Mouse (Mus musculus) liver, embryonic 13.5 days (tissue): ENCODE results near the gene Elmsan1. TPM values are rescaled to one million over a fixed set of nuclear protein-coding genes. Genes with fewer than 3 reads are reported as not detected.

ENCODE experiments used
- ATAC-seq: fragments of 200-750 bp; cut with Nextera tagmentation; 2 replicates; pipeline ENCODE4 v1.8.0; 2017; ENCODE audit warnings: low read depth, mild to moderate bottlenecking, moderate number of reproducible peaks, moderate library complexity
- DNase-seq: peaks from one replicate; pipeline ENCODE4 v3.0.0; 2022
- H3K27ac ChIP-seq: fragments of 300-500 bp; sonication (generic); 2 replicates; pipeline ENCODE4 v1.5.1; 2015; ENCODE audit warnings: moderate library complexity, mild to moderate bottlenecking, inconsistent platforms
- H3K27me3 ChIP-seq: fragments of 300-500 bp; sonication (generic); 2 replicates; pipeline ENCODE4 v1.6.1; 2015; ENCODE audit warnings: mild to moderate bottlenecking, inconsistent platforms
- H3K36me3 ChIP-seq: fragments of 300-500 bp; sonication (generic); 2 replicates; pipeline ENCODE4 v1.6.1; 2015; ENCODE audit warnings: mild to moderate bottlenecking, inconsistent platforms
- H3K4me1 ChIP-seq: fragments of 300-500 bp; sonication (generic); replicated peaks from 2 replicates; pipeline ENCODE4 v1.6.1; 2015; ENCODE audit warnings: inconsistent platforms
- H3K4me2 ChIP-seq: fragments of 300-500 bp; sonication (generic); 2 replicates; pipeline ENCODE4 v1.6.1; 2015; ENCODE audit warnings: inconsistent platforms, mild to moderate bottlenecking, moderate library complexity
- H3K4me3 ChIP-seq: fragments of 300-500 bp; sonication (generic); replicated peaks from 2 replicates; pipeline ENCODE4 v1.5.1; 2015; ENCODE audit warnings: mild to moderate bottlenecking, inconsistent platforms
- H3K9ac ChIP-seq: fragments of 300-500 bp; sonication (generic); 2 replicates; pipeline ENCODE4 v1.6.1; 2015; ENCODE audit warnings: mild to moderate bottlenecking, inconsistent platforms
- H3K9me3 ChIP-seq: fragments of 300-500 bp; sonication (generic); replicated peaks from 2 replicates; pipeline ENCODE4 v1.6.1; 2016; ENCODE audit warnings: inconsistent platforms
- WGBS: fragments of 180-500 bp; shearing (Covaris S2); methylation state at CpG from one replicate; pipeline ENCODE4 v1.1.7; 2015; ENCODE audit not compliant: insufficient replicate concordance; 5-methylcytosine and 5-hydroxymethylcytosine counted together
- polyA plus RNA-seq: library from polyadenylated mRNA; unstranded; fragments of >200 nt; fragmentation: Nextera tagmentation; extraction: Ambion mirVana; gene quantifications from 2 replicates; pipeline ENCODE4 v1.2.1, GENCODE M21; 2015

The Elmsan1 gene
- polyA plus RNA-seq, 1 experiment from 2014 or later, result 3.7 TPM

DNA sequence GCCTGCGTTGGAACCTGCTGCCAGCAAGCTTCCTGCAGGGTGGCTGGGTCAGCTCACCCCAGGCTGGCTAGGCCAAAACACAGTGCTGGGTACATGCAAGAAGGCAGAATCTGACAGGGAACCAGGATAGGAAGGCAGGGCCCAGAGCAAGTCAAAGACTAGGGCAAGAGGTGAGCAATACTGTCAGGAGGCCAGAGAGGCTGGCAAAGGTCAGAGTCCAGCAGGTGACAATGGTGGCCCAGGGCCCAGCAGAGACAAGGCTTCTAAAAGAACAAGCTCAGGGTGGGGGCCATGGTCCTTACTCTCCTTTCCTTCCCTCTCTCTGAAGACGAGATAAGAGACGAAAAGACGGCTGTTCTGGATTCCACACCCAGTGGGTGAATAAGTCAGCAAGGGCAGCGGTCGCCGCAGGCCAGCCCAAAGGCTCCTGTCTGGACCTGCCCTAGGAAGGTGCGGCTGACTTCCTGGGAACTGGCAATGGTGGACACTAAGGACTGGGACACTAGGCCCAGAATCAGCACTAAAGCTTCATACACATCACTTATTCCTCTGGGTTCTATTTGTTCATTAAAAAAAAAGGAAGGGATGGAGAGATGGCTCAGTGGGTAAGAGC lies 14.9 kb upstream of the Elmsan1 start:
- ATAC-seq, result 0 out of 2 replicates have a peak, but pooled peaks have one; percentile 26

DNA sequence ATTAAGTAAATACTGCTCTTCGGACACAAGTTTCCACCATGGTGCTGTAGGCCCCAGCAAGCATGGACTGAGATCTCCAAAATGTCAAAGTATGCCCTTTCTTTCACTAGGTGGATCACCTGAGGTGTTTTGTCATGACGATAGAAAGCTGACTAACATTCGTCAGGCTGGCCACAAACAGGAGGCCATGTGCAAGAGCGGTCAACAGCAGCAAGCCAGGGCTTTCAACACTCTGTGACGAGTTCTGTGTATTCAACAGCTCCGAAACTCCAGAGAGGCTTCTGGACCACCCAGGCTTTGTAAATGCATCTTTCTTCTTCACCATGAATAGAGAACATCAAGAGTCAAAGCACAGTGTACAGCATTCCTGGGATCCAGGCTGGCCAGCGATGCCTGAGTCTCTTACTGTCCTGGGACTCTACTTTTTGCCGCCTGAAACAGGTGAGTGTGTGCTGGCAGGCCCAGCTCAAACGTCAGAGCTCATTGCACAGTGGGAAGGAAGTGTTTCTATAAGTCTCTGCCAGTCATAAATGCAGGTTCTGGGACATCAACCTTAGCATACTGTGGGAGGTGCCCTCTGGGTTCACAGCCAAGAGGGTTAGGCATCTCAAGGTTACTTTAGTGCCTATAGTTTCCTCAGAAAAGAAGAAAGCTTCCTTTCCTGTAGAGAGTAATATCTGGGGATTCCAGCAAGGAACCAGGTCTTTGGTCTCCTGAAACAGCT lies 7.6 kb upstream of the Elmsan1 start:
- no peaks in the 10 kb centered on the region for H3K36me3 ChIP-seq
- no peak overlapping the region for H3K27ac ChIP-seq
- WGBS, result 69% methylated on average over 9 of the region's 9 CpGs
- ATAC-seq, result no peak
- H3K27me3 ChIP-seq, result no peaks in the 10 kb centered on the region
- H3K4me2 ChIP-seq, result no peak overlapping the region
- H3K9me3 ChIP-seq, result no peaks in the 10 kb centered on the region
- peaks cover 23% of the 10 kb centered on the region for H3K4me1 ChIP-seq
- H3K4me3 ChIP-seq, result no peak overlapping the region
- no peak for DNase-seq
- no peak overlapping the region for H3K9ac ChIP-seq

More for the DNA sequence above, 14.9 kb upstream of the Elmsan1 start:
- H3K4me2 ChIP-seq, result no peak overlapping the region
- H3K9ac ChIP-seq, result 0 out of 2 replicates have a peak overlapping the region, but pooled peaks have one; percentile 5
- H3K4me1 ChIP-seq, result peaks cover 17% of the 10 kb centered on the region
- H3K4me3 ChIP-seq, result no peak overlapping the region
- no peaks in the 10 kb centered on the region for H3K36me3 ChIP-seq
- no peaks in the 10 kb centered on the region for H3K27me3 ChIP-seq
- H3K9me3 ChIP-seq, result no peaks in the 10 kb centered on the region
- no peak overlapping the region for H3K27ac ChIP-seq
- no peak for DNase-seq
- 42% methylated on average over 8 of the region's 8 CpGs for WGBS

DNA sequence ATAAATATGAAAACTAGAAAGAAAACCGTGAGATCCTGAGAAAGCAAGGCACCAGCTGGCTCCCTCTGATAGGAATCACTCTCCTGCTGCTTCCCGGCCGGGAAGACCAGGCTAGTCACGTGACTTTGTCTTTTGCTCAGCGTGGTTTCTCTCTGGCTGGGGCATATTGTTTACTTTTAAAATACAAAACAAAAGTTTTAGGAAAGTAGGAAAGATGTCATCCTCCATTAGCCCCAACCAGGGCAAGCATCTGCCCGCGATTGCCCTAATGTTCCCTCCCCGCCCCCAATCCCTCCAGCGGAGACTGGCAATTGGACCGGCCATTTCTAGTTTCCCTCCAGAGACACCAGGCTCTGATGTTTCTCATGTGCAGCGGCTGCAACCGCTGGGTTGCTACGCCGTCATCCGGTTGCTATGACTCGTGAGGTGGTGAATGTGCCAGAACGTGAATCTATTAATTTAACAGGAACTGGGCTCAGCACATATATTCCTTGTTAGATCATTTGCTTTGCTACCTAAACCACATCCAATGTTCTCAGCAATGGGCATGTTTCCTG lies 3.8 kb upstream of the Elmsan1 start:
- peaks cover 44% of the 10 kb centered on the region for H3K4me1 ChIP-seq
- ATAC-seq (no peak), DNase-seq (no peak)
- no peaks in the 10 kb centered on the region for H3K27me3 ChIP-seq
- no peaks in the 10 kb centered on the region for H3K9me3 ChIP-seq
- peak overlapping the region; percentile 65 for H3K4me2 ChIP-seq
- 4% methylated on average over 17 of the region's 17 CpGs for WGBS
- no peaks in the 10 kb centered on the region for H3K36me3 ChIP-seq
- H3K9ac ChIP-seq, result peak overlapping the region; percentile 63
- no peak overlapping the region for H3K27ac ChIP-seq
- peak overlapping the region; percentile 51 for H3K4me3 ChIP-seq

DNA sequence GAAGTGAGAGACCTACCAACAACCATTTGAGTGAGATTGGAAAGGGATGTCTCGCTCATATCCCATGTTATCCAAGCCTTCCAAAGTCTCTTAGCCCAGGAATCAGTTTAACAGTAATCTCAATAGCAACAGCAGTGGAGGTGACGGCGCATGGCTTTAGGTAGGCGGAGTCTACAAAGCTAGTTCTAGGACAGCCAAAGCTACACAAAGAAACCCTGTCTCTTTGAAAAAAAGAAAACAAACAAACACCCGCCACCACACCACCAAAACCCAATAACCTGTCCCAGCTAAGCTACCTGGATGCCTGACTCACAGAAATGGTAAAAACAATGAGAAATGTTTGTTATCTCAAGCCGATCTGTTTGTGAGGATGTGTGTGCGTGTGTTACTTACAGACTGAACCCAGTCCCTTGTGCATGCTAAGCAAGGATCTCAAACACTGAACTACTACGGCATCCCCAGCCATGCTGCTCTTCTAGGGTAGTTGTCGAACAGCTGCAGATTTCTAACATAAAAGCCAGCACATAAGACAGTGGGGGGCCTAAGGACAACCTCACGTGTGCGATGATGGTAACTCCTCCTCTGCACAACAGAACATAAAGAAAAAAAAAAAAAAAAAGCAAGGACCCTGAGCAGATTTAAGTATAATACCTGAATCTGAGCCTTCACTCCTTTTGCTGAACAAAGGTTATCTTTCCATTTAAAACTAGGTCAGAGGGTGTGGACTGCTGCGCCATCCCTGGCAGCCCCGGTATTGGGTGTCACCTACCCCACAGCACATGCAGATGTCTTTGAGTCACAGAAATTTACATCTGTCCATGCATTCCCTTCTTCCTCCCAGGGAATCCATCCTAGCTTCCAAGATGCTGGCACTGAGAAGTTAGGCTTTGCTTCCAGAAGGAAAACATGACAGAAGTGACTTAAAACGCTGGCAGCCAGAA lies 2.5 kb upstream of the Elmsan1 start:
- Histone ChIP-seq H3K9me3 (no peaks in the 10 kb centered on the region), H3K4me2 (no peak overlapping the region), H3K4me3 (no peak overlapping the region), H3K36me3 (peaks cover 5% of the 10 kb centered on the region; the same call in 1 of the 2 replicates), H3K27ac (no peak overlapping the region), H3K4me1 (peaks cover 57% of the 10 kb centered on the region), H3K27me3 (no peaks in the 10 kb centered on the region), H3K9ac (no peak overlapping the region)
- ATAC-seq (no peak), DNase-seq (no peak)
- 69% methylated on average over 14 of the region's 14 CpGs for WGBS

DNA sequence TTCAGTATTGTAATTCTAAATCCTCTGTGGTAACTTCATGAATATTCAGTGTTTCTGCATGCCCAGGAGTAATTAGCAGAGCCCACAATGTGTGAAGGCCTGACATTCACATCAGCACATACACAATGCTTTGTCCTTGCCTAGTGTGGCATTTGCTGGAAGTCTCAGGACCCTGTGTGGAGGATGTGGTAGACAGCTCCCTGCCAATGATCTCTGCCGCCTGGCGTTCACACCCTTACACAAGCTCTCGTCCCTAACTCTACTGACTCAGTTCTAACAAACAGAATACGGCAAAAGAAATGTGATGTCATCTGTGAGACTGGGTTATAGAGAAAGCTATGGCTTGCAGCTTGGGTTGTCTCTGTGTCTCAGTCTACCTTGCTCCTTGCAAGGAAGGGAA lies 1.8 kb upstream of the Elmsan1 start:
- no peak for DNase-seq
- peaks cover 61% of the 10 kb centered on the region for H3K4me1 ChIP-seq
- no peaks in the 10 kb centered on the region for H3K9me3 ChIP-seq
- H3K4me3 ChIP-seq, result no peak overlapping the region
- H3K4me2 ChIP-seq, result no peak overlapping the region
- 71% methylated on average over 4 of the region's 4 CpGs for WGBS
- peaks cover 9% of the 10 kb centered on the region; the same call in 1 of the 2 replicates for H3K36me3 ChIP-seq
- no peak overlapping the region for H3K9ac ChIP-seq
- ATAC-seq, result no peak
- H3K27ac ChIP-seq, result no peak overlapping the region
- no peaks in the 10 kb centered on the region for H3K27me3 ChIP-seq

DNA sequence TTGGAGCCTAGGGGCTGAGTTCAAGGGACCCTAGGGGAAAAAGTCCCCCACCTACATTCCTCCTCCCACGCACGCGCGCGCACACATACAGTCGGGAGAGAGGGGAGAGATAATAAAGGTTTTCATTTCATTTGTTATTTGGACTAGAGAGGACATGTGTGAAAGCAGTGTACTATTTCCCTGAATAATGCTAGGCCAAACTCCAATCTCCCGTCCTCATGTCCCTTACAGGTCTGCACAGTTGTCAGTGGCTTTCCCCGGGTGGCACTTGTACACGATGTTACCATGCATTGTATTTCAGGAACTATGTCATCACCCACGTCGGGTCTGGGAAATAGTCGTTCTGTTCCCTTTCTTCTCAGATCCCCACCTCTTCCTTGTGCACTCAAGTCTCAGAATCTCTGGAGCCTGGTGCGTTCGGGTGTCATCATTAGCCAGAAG lies 460 bp upstream of the Elmsan1 start:
- H3K9ac ChIP-seq, result peak overlapping the region; percentile 92
- peaks cover 74% of the 10 kb centered on the region for H3K4me1 ChIP-seq
- H3K9me3 ChIP-seq, result no peaks in the 10 kb centered on the region
- no peaks in the 10 kb centered on the region for H3K27me3 ChIP-seq
- ATAC-seq (peak; percentile 27; the same call in 1 of the 2 replicates), DNase-seq (no peak)
- 7% methylated on average over 14 of the region's 14 CpGs for WGBS
- peak overlapping the region; percentile 82 for H3K4me3 ChIP-seq
- H3K27ac ChIP-seq, result peak overlapping the region; percentile 89
- peak overlapping the region; percentile 81 for H3K4me2 ChIP-seq
- peaks cover 17% of the 10 kb centered on the region for H3K36me3 ChIP-seq

DNA sequence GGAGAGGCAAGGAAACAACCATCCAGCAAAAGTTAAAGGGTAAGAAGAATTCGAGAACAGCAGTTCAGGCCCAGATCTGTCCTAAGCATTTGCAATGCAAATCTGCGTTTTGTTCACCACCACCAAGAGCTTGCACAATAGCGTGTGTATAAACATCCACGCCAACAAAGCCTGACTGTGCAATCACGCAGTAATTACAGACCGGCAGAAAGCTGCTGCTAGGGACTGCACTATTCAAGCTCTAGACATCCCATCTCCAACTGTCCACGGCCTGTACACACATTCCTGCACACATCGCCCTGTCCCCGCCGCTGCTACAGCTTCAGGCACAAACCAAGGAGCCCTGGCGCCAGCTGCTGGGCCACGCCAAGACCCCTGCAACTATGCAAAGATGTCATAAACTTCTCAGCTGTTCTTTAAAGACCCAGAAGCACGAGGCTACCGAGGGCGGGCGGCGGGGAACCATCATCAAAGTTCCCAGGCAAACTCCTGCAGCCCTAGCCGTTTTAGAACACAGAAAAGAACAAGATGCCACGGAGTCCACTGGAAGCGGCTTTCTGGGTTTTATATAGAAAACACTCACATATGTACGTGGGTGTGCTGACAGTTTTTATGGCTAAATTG lies 1.1 kb downstream of the Elmsan1 start:
- no peaks in the 10 kb centered on the region for H3K27me3 ChIP-seq
- 11% methylated on average over 21 of the region's 21 CpGs for WGBS
- H3K4me1 ChIP-seq, result peaks cover 76% of the 10 kb centered on the region
- peaks cover 17% of the 10 kb centered on the region for H3K36me3 ChIP-seq
- peak overlapping the region; percentile 89 for H3K27ac ChIP-seq
- H3K9ac ChIP-seq, result peak overlapping the region; percentile 92
- DNase-seq, result no peak
- peak overlapping the region; percentile 82 for H3K4me3 ChIP-seq
- ATAC-seq, result no peak
- H3K9me3 ChIP-seq, result no peaks in the 10 kb centered on the region
- peak overlapping the region; percentile 81 for H3K4me2 ChIP-seq

DNA sequence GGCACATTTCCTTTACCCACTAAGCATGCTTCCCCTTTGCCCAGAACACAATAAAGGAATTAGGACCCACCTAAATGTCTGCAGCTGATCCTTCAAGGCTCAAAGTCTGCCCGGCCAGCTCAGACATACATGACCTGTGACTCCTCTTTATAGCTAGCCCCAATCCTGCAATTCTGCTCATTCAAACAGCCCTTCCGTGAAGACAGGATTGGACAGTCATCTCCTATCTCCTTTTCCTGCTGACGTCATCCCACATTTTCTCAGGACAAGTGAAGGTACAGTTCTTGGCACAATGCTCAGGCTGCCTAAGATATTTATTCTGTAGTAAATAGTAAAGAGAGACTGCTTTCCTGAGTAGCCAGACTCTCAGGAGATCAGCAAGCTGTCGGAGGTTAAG lies 1.6 kb downstream of the Elmsan1 start:
- peak overlapping the region; percentile 89 for H3K27ac ChIP-seq
- H3K4me1 ChIP-seq, result peaks cover 75% of the 10 kb centered on the region
- peak overlapping the region; percentile 82 for H3K4me3 ChIP-seq
- H3K27me3 ChIP-seq, result no peaks in the 10 kb centered on the region
- 54% methylated on average over 4 of the region's 4 CpGs for WGBS
- peaks cover 17% of the 10 kb centered on the region for H3K36me3 ChIP-seq
- ATAC-seq, result no peak
- peak overlapping the region; percentile 81 for H3K4me2 ChIP-seq
- no peaks in the 10 kb centered on the region for H3K9me3 ChIP-seq
- H3K9ac ChIP-seq, result peak overlapping the region; percentile 92
- no peak for DNase-seq

DNA sequence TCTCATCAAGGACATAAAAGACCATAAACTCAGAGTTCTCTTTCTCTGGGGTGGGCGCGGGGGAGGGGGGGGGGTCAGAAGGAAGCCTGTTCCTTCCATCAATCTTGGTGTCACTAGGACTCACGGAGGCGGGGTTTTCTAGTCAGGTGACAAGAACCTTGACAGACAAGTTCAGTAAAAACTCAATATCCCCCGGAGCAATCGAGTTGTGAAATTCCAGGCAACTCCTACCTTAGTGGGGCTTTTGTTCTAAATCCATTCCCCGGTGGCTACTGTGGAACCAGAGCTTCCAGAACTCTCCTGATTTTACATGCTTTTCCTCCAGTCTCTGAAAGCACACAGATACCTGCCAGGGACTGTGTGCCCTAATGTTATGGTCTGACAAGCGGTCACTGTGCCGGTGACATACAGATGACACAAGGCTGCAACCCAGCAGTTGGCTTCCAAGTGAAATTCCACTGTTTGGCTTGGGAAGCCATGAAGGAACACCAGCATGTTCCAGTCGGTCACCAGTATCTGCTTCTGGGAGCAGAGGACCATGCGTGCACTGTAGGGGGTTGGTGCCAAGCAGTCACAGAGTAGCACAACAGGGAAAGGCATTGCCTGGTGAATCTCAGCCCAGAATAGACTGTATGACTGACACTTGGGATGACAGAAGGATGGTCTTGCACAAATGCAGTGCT lies 2.8 kb downstream of the Elmsan1 start:
- WGBS, result 74% methylated on average over 11 of the region's 11 CpGs

DNA sequence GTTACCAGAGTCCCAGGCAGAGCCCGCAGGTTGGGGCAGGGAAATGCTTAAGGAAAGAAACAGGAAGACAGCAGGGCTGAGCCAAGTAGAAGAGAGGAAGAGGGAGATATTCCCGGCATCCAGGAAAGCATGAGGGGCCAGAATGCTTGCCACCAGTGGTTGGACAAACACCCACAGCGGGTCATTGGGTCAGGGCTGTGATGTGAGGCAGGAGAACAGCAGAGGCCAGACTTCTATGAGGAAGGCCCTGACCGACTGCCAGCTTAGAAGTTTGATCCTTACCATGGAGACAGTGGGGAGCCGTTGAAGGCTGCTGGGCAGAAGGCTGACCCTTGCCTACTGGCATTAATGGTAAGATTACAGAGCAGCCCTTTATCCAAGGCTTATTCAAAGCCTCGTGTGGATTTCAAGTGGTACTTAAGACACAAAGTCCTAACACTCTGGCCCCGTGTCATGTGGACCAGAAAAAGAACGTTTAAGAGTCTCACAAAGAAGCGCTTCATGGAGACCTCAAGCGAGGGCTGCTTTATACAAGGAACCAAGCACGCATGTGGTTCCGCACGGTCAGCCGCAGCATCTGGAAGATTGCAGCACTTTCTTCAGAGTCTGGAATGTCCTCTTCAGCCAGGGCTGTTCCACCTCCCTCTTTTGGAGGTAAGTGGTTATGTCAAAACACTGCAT lies 4.0 kb downstream of the Elmsan1 start:
- Histone ChIP-seq H3K9me3 (no peaks in the 10 kb centered on the region), H3K9ac (no peak overlapping the region), H3K4me1 (peaks cover 86% of the 10 kb centered on the region), H3K4me2 (no peak overlapping the region; the same call in 1 of the 2 replicates), H3K27ac (peak overlapping the region; percentile 20), H3K4me3 (no peak overlapping the region), H3K27me3 (no peaks in the 10 kb centered on the region), H3K36me3 (peaks cover 21% of the 10 kb centered on the region)
- 73% methylated on average over 14 of the region's 14 CpGs for WGBS
- DNase-seq (no peak), ATAC-seq (no peak)

More for the DNA sequence above, 2.8 kb downstream of the Elmsan1 start:
- H3K36me3 ChIP-seq, result peaks cover 17% of the 10 kb centered on the region
- H3K9ac ChIP-seq, result no peak overlapping the region
- peaks cover 77% of the 10 kb centered on the region for H3K4me1 ChIP-seq
- no peak overlapping the region for H3K4me3 ChIP-seq
- H3K9me3 ChIP-seq, result no peaks in the 10 kb centered on the region
- ATAC-seq (no peak), DNase-seq (no peak)
- no peaks in the 10 kb centered on the region for H3K27me3 ChIP-seq
- 0 out of 2 replicates have a peak overlapping the region, but pooled peaks have one; percentile 6 for H3K4me2 ChIP-seq
- peak overlapping the region; percentile 34 for H3K27ac ChIP-seq
